Mouse (Mus musculus) kidney, postnatal 14 days (tissue): Measurements from ENCODE around the gene Parp6.

ENCODE experiments used
- DNase-seq: peaks from one replicate; pipeline ENCODE4 v3.0.0; 2022; ENCODE audit warnings: mixed read lengths

Parp6 gene

DNA sequence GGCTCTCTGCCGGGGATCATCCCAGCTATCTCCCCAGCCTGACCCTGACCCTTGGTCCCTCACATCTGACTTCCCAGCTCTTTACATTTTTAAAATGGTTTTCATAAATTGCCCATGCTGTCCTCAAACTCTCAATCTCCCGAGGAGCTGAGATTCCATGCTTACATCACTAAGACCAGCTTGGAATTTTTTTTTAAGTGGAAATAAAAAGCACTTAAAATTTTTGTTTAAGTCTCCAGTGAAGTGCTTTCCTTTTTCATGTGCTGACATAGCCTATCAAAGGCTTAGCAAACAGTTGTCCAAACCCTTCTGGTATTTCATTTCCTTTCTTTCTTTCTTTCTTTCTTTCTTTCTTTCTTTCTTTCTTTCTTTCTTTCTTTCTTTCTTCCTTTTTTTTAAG, 66.9 kb downstream of the Parp6 start:
- no peak for DNase-seq

DNA sequence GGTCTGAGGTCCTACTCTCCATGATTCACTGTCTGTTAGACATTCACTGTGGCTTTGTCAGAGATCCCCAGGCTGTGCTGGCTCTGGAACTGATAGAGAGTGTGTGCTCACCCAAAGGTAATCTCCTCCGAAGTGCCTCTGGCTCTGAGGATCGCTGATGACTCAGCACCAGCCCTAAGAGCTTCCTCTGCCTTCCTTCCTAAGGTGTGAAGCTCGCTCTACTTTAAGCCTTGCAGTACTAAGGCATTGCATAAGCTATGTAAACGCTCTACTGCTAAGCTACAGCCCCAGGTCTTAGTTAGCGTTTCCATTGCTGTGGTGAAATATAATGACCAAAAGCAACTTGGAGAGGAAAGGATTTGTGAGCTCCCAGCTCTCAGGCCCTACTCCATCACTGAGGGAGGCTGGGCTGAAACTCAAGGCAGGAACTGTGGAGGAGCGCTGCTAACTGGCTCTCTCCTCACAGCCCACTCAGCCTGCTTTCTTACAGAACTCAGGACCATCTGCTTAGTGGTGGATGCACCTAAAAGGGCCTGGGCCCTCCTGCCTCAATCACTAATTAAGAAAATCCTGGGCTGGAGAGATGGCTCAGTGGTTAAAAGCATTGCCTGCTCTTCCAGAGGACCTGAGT, 70.4 kb downstream of the Parp6 start:
- DNase-seq: no peak

DNA sequence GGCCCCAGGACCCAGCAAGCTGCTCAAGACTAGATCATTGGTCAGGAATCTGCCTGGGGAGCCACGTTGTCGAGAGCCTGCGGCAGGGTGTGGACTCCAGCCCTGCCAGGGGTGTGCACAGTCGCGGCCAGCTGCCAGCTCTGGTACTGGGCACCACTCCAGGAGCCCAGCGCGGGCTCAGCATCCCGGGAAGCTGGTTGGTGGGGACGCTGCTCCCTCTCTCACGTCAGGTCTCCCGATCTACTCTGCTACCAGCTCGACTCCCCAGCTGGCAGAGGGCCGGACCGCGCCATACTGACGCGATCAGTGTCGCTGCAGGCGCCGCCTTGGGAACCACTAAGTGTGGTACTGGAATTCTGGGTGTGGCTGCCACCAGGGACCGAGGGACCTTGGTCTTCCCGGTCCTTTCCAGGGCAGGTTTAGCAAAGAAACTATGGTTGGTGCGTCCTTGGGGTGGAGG, 74.6 kb downstream of the Parp6 start:
- DNase-seq: peak; percentile 89

DNA sequence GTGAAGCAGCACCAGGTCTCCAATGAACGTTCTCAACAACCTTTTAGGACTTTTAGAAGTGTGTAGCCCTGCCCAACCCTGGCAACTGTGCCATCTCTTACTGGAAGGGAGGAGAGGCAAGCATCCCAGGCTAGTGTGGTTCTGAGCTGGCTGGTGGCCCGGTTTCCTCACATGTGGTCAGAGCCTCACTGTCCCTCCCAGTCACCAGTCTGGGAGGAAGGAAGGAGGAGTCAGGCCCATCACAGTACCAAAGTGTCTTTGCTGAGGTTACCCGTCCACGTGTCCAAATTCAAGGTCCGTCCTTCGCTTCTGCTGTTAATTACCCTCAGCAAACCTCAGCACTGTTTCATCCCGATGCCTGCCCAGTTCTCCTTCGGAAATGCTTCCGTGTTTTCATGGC, 75.1 kb downstream of the Parp6 start:
- DNase-seq: no peak

DNA sequence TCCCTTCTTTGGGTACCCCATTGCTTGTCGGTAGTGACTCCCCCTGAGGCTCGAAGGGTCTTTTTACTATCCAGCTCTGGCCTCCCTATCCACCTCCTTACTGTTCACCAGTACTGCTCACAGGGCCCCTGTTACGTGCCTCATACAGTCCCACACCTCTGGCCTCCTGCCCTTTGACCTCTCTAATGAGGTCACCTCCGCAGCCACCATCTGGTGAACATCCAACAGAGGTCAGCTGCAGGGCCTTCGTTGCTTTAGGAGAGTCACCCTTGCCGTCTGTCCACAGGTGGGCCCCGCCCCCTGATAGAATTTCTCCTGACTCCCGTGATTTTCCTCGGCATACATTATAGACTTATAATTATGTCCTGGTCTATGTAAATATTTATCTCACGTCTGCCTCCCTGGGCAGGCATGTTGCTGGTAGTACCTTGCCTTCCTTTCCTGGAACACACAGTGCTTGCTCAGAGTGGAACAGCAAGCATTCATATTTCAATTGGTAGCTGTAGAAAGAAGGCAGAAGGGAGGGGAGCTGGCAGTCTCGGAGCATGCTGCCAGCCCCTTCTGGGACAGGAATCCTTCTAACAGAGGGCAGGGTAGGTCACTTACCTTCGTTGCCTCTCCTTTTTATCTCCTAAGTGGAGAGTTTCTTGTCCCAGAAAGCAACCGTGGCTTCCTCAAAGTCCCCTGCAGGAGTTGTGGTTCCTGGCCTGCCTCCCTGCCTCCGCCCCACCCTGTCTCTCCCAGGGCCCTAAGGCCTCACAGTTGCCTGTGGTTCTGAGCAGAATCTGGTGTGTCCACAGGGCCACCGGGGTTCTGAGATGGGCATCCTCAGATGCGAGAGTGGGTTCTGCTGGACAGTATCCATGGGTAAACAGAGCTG, 77.7 kb downstream of the Parp6 start:
- DNase-seq: no peak

DNA sequence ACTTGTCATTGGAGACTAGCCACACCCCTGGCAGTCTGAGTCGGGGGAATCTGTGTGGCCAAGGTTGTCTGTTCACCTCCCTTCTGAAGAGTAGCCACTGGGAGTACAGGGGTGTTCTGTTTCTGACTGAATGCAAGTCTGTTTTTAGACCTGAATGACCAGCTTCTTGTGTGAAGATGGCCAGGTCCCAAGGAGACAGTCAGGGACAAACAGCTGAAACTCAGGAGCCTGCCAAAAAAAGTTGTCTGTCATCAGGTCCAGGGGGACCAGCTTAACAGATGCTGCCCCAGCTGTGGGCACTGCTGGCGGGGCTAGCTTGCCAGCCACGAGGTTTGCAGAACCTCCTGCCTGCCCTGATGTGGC, 78.3 kb downstream of the Parp6 start:
- no peak for DNase-seq

DNA sequence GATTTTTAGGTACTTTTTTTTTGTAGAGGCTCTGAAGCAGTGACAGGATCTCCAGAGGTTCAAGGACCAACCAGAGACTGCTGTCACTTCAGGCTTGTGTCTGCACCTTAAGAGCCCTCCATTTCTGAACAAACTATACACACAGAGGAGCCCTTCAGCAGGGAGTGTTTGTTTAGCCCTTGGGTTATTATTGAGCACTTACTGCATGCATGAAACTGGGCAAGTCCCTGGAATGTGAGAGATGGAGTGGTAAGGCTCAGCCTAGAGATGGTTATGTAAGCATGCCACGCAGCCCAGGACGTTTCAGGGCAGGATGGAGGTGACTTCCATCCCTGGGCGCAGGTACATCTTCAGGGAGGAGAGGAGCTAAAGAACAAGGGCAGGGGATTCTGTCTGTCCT, 79.3 kb downstream of the Parp6 start:
- DNase-seq: no peak
